Mouse (Mus musculus) lung, adult 2 months (tissue): ENCODE measurements around the gene Dzip1.

ENCODE experiments used
- CTCF ChIP-seq: fragments of 200-500 bp; IDR thresholded peaks from 2 replicates; pipeline ENCODE4 v1.5.1; 2011; ENCODE audit warnings: mild to moderate bottlenecking, low read length, control low read depth; ENCODE audit not compliant: insufficient read depth
- POLR2A ChIP-seq: fragments of 200-500 bp; IDR thresholded peaks from 2 replicates; pipeline ENCODE4 v1.6.1; 2011; ENCODE audit warnings: low read depth, mild to moderate bottlenecking, control low read depth, low read length, borderline replicate concordance; ENCODE audit errors: extremely low read depth

DNA sequence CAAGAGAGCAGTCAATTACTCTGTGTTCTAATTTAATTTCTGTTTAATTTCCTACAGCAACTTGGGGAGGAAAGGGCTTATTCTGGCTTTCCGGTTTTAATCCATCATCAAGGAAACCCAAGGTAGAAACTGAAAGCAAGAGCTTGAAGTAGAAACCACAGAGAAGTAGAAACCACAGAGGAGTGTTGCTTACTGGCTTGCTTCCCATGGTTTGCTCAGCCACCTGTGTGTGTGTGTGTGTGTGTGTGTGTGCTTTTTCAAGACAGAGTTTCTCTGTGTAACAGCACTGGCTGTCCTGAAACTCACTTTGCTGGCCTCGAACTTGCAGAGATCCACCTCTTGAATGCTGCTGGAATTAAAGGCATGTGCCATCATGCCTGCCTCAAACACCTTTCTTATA is 4.5 kb upstream of the Dzip1 start:
- no peak for TF ChIP-seq CTCF
- no peak for TF ChIP-seq POLR2A
